Mouse (Mus musculus): ENCODE data around the gene Pms2.

Gene Pms2

GRCm38 (mm10) chr5:143909417-143910400 lies at the start of gene Pms2, which contains the start of gene Aimp2:
Gene Pms2, plus strand, starts transcription at chr5:143909964.
Gene Aimp2, minus strand, starts transcription at chr5:143909847.
- DNase-seq = peak; percentile 95 to 98

- DNase-seq = no peak
These were observed 38.1 kb upstream of the Pms2 start for GRCm38 (mm10) chr5:143871547-143872169.

- no peak for DNase-seq
These were observed 35.2 kb upstream of the Pms2 start for GRCm38 (mm10) chr5:143874571-143874970.

- no peak for DNase-seq
These were observed 24.5 kb upstream of the Pms2 start for GRCm38 (mm10) chr5:143885274-143885673.

GRCm38 (mm10) chr5:143890741-143891140 lies 19.0 kb upstream of the Pms2 start:
- no peak for DNase-seq

GRCm38 (mm10) chr5:143892255-143892886 lies 17.4 kb upstream of the Pms2 start:
- DNase-seq = no peak

GRCm38 (mm10) chr5:143893396-143893795 lies 16.4 kb upstream of the Pms2 start:
- DNase-seq = no peak

- no peak for DNase-seq
These were observed 12.0 kb upstream of the Pms2 start, which contains the start of gene Ankrd61 for GRCm38 (mm10) chr5:143897635-143898330. Gene Ankrd61, minus strand, starts transcription at chr5:143897685.

GRCm38 (mm10) chr5:143902111-143902510 lies 7.7 kb upstream of the Pms2 start:
- peak in 1 of 2 experiments; percentile 13 for DNase-seq

GRCm38 (mm10) chr5:143903813-143904212 lies 6.0 kb upstream of the Pms2 start:
- DNase-seq = no peak

GRCm38 (mm10) chr5:143906429-143906828 lies 3.3 kb upstream of the Pms2 start:
- DNase-seq = no peak

GRCm38 (mm10) chr5:143908926-143909325 lies 838 bp upstream of the Pms2 start:
- no peak for DNase-seq

GRCm38 (mm10) chr5:143916221-143916620 lies 6.5 kb downstream of the Pms2 start:
- DNase-seq = no peak

- DNase-seq = peak; percentile 27 to 29
These were observed 7.7 kb downstream of the Pms2 start for GRCm38 (mm10) chr5:143917418-143917817.

GRCm38 (mm10) chr5:143918120-143918519 lies 8.4 kb downstream of the Pms2 start:
- no peak for DNase-seq

- DNase-seq = no peak
These were observed 15.2 kb downstream of the Pms2 start for GRCm38 (mm10) chr5:143924781-143925452.

GRCm38 (mm10) chr5:143927875-143928274 lies 18.1 kb downstream of the Pms2 start, which contains the start of gene Gm42421:
Gene Gm42421, plus strand, starts transcription at chr5:143928175.
- no peak for DNase-seq

GRCm38 (mm10) chr5:143929291-143929690 lies 19.5 kb downstream of the Pms2 start:
- DNase-seq = no peak

- no peak for DNase-seq
These were observed 20.9 kb downstream of the Pms2 start for GRCm38 (mm10) chr5:143930656-143931055.

- DNase-seq = no peak
These were observed 22.3 kb downstream of the Pms2 start for GRCm38 (mm10) chr5:143931863-143932580.

GRCm38 (mm10) chr5:143932831-143933230 lies 23.1 kb downstream of the Pms2 start, which contains the start of gene Rsph10b:
Gene Rsph10b, plus strand, starts transcription at chr5:143933035.
- DNase-seq = peak in 1 of 2 experiments; percentile 15

Data from cerebellum, adult 18-20 months (tissue).